Mouse (Mus musculus) neural tube, embryonic 11.5 days (tissue): ENCODE data around the gene Slc9a3r1. TPM values are rescaled to one million over a fixed set of nuclear protein-coding genes. Genes with fewer than 3 reads are reported as not detected.
A peak's percentile ranks its signal among the peaks of the same experiment; 100 is the strongest.

Experiments
- ATAC-seq: fragments of 200-750 bp; cut with Nextera tagmentation; 2 replicates; pipeline ENCODE4 v1.8.0; 2017; ENCODE audit warnings: moderate number of reproducible peaks, mild to moderate bottlenecking, moderate TSS enrichment, moderate library complexity; ENCODE audit not compliant: insufficient read depth, low FRiP score, low TSS enrichment
- DNase-seq: peaks from one replicate; pipeline ENCODE4 v3.0.0-alpha.2; 2015; ENCODE audit warnings: low spot score
- H3K27ac ChIP-seq: fragments of 300-500 bp; sonication (generic); 2 replicates; pipeline ENCODE4 v1.5.1; 2014; ENCODE audit warnings: low read depth, mild to moderate bottlenecking, low read length
- H3K27me3 ChIP-seq: fragments of 300-500 bp; sonication (generic); 2 replicates; pipeline ENCODE4 v1.6.1; 2014; ENCODE audit warnings: mild to moderate bottlenecking, low read length, mixed read lengths; ENCODE audit not compliant: control insufficient read depth, insufficient read depth
- H3K36me3 ChIP-seq: fragments of 300-500 bp; sonication (generic); 2 replicates; pipeline ENCODE4 v1.6.1; 2014; ENCODE audit warnings: mild to moderate bottlenecking, low read length, moderate library complexity, mixed read lengths; ENCODE audit not compliant: control insufficient read depth, insufficient read depth
- H3K4me1 ChIP-seq: fragments of 300-500 bp; sonication (generic); 2 replicates; pipeline ENCODE4 v1.6.1; 2014; ENCODE audit warnings: low read length, mixed read lengths; ENCODE audit not compliant: control insufficient read depth, insufficient read depth
- H3K4me2 ChIP-seq: fragments of 300-500 bp; sonication (generic); 2 replicates; pipeline ENCODE4 v1.6.1; 2014; ENCODE audit warnings: low read depth, mild to moderate bottlenecking, moderate library complexity
- H3K4me3 ChIP-seq: fragments of 300-500 bp; sonication (generic); 2 replicates; pipeline ENCODE4 v1.5.1; 2014; ENCODE audit warnings: low read depth, low read length
- H3K9ac ChIP-seq: fragments of 300-500 bp; sonication (generic); 2 replicates; pipeline ENCODE4 v1.6.1; 2014; ENCODE audit warnings: mild to moderate bottlenecking, low read length
- H3K9me3 ChIP-seq: fragments of 300-500 bp; sonication (generic); 2 replicates; pipeline ENCODE4 v1.6.1; 2016; ENCODE audit warnings: low read length; ENCODE audit not compliant: control insufficient read depth
- WGBS: fragments of 180-500 bp; shearing (Covaris S2); extraction: QIAGEN DNeasy Blood & Tissue Kit; methylation state at CpG from one replicate; pipeline ENCODE4 v1.1.7; 2014; 5-methylcytosine and 5-hydroxymethylcytosine counted together
- polyA plus RNA-seq: library from polyadenylated mRNA; unstranded; fragments of >200 nt; fragmentation: Nextera tagmentation; extraction: Ambion mirVana; gene quantifications from 2 replicates; pipeline ENCODE4 v1.2.1, GENCODE M21; 2014

Gene Slc9a3r1
- polyA plus RNA-seq, 1 experiment from 2014 or later = 44.1 TPM

GRCm38 (mm10) chr11:115160883-115161577 is 2.1 kb upstream of the Slc9a3r1 start:
- Histone ChIP-seq H3K27me3 (peaks cover 9% of the 10 kb centered on the region), H3K9me3 (no peaks in the 10 kb centered on the region), H3K4me2 (no peak overlapping the region), H3K4me3 (no peak overlapping the region), H3K9ac (no peak overlapping the region), H3K4me1 (peaks cover 23% of the 10 kb centered on the region), H3K36me3 (no peaks in the 10 kb centered on the region), H3K27ac (no peak overlapping the region)
- peak; percentile 78 for DNase-seq
- 38% methylated on average over 10 of the region's 10 CpGs for WGBS
- no peak for ATAC-seq

DNA sequence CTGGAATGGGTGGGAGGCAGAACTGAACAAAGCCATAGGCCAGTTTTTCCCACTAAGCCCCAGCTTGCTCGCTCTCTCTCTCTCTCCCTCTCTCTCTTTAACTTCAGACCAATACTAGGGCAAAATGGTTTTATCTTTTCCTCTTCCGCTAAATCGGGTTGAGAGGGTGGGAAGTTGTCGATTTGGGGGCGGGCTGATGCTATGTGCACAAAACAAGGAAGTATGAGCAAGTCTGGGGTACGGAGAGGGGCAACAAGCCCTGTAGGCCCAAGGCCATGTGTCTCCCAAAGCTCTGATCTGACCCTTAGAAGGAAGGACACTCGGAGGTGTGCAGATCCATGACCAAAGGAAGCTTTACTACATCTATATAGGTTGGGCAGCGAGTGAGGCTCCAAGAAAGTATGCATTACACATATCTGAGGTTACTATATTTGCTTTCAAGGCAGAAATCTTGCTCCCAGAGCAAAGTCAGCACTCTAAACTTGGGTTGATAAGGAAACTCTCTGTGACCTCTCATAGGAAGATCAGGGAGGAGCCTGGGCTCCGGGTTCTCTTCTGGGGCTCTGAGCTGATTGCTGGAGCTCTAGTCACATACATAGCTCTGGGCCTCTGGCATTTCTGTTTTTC is 1.4 kb upstream of the Slc9a3r1 start:
- ATAC-seq = no peak
- H3K4me2 ChIP-seq = no peak overlapping the region
- no peaks in the 10 kb centered on the region for H3K36me3 ChIP-seq
- peaks cover 23% of the 10 kb centered on the region for H3K4me1 ChIP-seq
- no peak overlapping the region for H3K27ac ChIP-seq
- no peaks in the 10 kb centered on the region for H3K9me3 ChIP-seq
- no peak for DNase-seq
- peaks cover 9% of the 10 kb centered on the region for H3K27me3 ChIP-seq
- H3K9ac ChIP-seq = no peak overlapping the region
- H3K4me3 ChIP-seq = no peak overlapping the region
- WGBS = 68% methylated on average over 9 of the region's 9 CpGs

- no peaks in the 10 kb centered on the region for H3K36me3 ChIP-seq
- no peak overlapping the region for H3K4me3 ChIP-seq
- DNase-seq = no peak
- WGBS = 30% methylated on average over 9 of the region's 9 CpGs
- H3K9ac ChIP-seq = no peak overlapping the region
- no peaks in the 10 kb centered on the region for H3K9me3 ChIP-seq
- ATAC-seq = no peak
- H3K4me2 ChIP-seq = peak overlapping the region; percentile 19; the same call in 1 of the 2 replicates
- peaks cover 9% of the 10 kb centered on the region for H3K27me3 ChIP-seq
- H3K27ac ChIP-seq = no peak overlapping the region
- peaks cover 23% of the 10 kb centered on the region for H3K4me1 ChIP-seq
Measured at GRCm38 (mm10) chr11:115162205-115162601, 938 bp upstream of the Slc9a3r1 start.

DNA sequence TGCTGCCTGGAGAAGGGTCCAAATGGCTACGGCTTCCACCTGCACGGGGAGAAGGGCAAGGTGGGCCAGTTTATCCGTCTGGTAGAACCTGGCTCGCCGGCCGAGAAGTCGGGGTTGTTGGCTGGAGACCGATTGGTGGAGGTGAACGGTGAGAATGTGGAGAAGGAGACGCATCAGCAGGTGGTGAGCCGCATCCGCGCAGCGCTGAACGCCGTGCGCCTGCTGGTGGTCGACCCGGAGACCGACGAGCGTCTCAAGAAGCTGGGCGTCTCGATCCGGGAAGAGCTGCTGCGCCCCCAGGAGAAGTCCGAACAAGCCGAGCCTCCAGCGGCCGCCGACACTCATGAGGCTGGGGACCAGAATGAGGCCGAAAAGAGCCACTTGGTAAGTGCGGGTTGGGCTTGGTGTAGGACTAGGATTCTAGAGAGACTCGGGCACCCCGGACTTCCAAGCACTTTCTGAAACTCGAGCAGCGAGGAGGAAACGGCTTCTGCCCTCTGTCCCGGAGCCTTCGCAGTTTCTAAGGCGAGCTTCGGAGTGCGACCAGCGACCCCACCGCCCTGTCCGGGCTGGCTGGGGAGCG is 518 bp downstream of the Slc9a3r1 start:
- DNase-seq (peak; percentile 66), ATAC-seq (peak; percentile 32)
- WGBS = under 1% methylated on average over 47 of the region's 47 CpGs
- Histone ChIP-seq H3K4me3 (peak overlapping the region; percentile 66), H3K4me1 (peaks cover 19% of the 10 kb centered on the region), H3K9me3 (no peaks in the 10 kb centered on the region), H3K36me3 (no peaks in the 10 kb centered on the region), H3K27me3 (peaks cover 9% of the 10 kb centered on the region), H3K4me2 (peak overlapping the region; percentile 79), H3K9ac (peak overlapping the region; percentile 31), H3K27ac (no peak overlapping the region)

DNA sequence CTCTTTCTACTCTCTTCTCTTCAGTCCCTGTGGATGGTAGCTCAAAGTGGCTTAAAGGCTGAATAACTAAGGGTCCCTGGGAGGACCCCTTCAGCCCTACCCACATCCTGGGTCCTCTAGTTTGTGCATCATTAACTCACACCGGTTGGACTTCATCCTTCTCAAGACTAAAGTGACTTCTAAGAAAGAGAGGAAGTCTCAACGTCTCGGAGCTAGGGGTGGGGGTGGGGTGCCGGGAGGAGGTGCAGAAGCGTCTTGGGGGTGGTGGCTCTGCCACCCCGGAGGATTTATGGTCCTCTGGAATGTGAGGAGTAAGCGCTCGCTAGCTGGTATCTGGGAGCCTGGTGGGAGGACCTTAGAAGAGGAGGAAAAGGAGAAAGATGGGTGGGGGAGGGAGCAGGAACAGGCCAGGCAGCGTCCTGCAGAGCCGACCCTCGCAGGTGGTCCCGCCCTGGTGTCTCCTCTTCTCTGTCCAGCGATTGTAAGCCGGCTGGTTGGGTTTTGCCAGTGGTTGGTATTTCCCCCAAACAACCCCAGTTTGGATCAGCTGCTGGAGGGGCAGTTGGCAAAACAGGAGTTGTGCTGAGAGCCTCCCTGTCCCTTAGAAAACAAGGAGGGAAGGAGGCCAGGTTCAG is 1.3 kb downstream of the Slc9a3r1 start:
- Histone ChIP-seq H3K4me1 (peaks cover 19% of the 10 kb centered on the region), H3K4me3 (peak overlapping the region; percentile 66), H3K9me3 (no peaks in the 10 kb centered on the region), H3K27me3 (peaks cover 9% of the 10 kb centered on the region), H3K9ac (peak overlapping the region; percentile 31), H3K4me2 (peak overlapping the region; percentile 79), H3K27ac (no peak overlapping the region), H3K36me3 (no peaks in the 10 kb centered on the region)
- ATAC-seq = no peak
- under 1% methylated on average over 14 of the region's 14 CpGs for WGBS
- DNase-seq = no peak

- peaks cover 9% of the 10 kb centered on the region for H3K27me3 ChIP-seq
Measured at GRCm38 (mm10) chr11:115164976-115165374, 1.8 kb downstream of the Slc9a3r1 start.

GRCm38 (mm10) chr11:115166776-115167175 is 3.6 kb downstream of the Slc9a3r1 start:
- Histone ChIP-seq H3K4me1 (peaks cover 26% of the 10 kb centered on the region), H3K36me3 (no peaks in the 10 kb centered on the region), H3K4me3 (no peak overlapping the region), H3K27ac (no peak overlapping the region), H3K9ac (no peak overlapping the region), H3K4me2 (no peak overlapping the region), H3K27me3 (peaks cover 9% of the 10 kb centered on the region), H3K9me3 (no peaks in the 10 kb centered on the region)
- ATAC-seq (no peak), DNase-seq (no peak)
- WGBS = 85% methylated on average over 3 of the region's 3 CpGs

More at GRCm38 (mm10) chr11:115164976-115165374, 1.8 kb downstream of the Slc9a3r1 start:
- Histone ChIP-seq H3K9me3 (no peaks in the 10 kb centered on the region), H3K9ac (peak overlapping the region; percentile 31), H3K36me3 (no peaks in the 10 kb centered on the region), H3K27ac (no peak overlapping the region), H3K4me2 (peak overlapping the region; percentile 79), H3K4me3 (peak overlapping the region; percentile 66), H3K4me1 (peaks cover 19% of the 10 kb centered on the region)
- no peak for ATAC-seq
- WGBS = 0% methylated on average over 8 of the region's 9 CpGs
- no peak for DNase-seq

DNA sequence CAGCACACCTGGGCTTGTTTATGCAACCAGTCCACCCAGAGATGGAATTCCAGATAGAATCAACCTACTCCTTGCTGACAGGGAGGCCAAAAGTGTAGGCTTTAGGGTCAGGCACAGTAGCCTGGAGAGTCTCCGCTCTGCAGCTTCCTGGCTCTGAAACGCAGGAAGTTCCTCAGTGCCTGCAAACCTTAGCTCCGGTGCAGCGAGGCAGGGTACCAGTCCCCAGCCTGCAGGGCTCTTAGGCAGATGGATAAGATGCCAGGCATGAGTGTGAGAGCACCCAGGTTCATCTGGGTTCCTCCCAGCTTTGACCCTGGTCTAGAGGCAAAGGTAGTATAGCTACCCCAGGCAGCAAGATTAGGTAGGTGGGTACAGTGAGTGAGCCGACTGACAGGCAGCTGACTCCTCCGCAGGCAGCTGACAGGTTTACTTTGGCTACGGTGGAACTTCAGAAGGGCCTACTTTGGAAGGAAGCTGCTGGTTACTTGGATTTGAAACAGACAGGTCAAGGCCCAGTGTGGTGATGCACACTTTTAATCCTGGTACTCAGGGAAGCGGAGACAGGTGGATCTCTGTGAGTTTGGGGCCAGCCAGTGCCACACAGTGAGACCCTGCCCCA is 4.6 kb downstream of the Slc9a3r1 start:
- H3K36me3 ChIP-seq = no peaks in the 10 kb centered on the region
- no peak overlapping the region for H3K9ac ChIP-seq
- 92% methylated on average over 8 of the region's 8 CpGs for WGBS
- H3K4me1 ChIP-seq = peaks cover 29% of the 10 kb centered on the region
- DNase-seq = no peak
- no peak overlapping the region for H3K4me2 ChIP-seq
- H3K27ac ChIP-seq = no peak overlapping the region
- ATAC-seq = no peak
- no peak overlapping the region for H3K4me3 ChIP-seq
- no peaks in the 10 kb centered on the region for H3K9me3 ChIP-seq
- peaks cover 9% of the 10 kb centered on the region for H3K27me3 ChIP-seq
